Mouse (Mus musculus) testis, postnatal 10 days (tissue): ENCODE measurements at regions not wholly inside any gene's neighbourhood (a gene's known extent, or its start where the extent isn't known, plus 50 kb on each side); places are given as distances from the start of the nearest gene placed in this dataset.

Experiments used
- DNase-seq: peaks from one replicate; pipeline ENCODE4 v3.0.0; 2021; ENCODE audit warnings: low spot score

- DNase-seq: no peak
These were observed 88.0 kb downstream of the Tent5c start for GRCm38 (mm10) chr3:100401080-100401479.

DNA sequence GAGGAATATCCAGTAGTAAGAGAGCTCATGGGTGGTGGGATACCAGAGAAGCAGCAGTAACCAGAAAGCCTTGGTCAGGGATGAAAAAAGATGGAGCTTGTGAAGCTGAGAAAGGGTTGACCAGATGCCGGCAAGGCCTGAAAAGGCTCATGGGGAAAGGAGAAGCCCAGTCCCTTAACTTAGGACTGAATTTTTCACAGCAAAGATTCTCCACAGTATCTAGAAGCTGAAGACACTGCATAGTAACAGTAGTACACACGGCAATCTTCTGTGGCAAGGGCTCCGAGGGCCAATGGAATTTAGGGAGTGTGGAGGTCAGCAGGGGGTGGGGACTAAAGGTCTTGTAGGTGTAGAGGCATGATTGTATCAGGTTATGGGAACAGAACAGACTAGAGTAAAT is 91.6 kb downstream of the Tent5c start:
- no peak for DNase-seq

GRCm38 (mm10) chr3:100394911-100395604 is 94.1 kb downstream of the Tent5c start:
- no peak for DNase-seq

DNA sequence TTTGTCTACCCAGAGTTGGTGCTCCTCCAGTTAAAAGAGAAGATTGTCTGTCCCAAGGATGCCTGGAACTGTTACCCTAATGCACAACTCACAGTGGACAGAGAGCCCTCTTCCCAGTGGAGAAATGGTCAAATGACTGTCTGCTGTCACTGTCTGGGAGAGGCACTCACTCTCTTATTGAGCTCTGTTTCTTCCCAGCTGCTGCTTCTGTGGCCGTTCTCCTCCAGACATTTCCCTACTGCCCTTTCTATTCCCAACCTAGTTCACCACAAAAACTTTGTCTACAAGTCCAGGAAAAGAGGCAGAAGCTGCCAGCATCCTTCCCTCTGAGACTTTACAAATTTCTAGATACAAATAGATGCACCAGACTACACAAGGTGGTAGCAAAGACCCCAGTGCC is 95.2 kb downstream of the Tent5c start:
- no peak for DNase-seq

DNA sequence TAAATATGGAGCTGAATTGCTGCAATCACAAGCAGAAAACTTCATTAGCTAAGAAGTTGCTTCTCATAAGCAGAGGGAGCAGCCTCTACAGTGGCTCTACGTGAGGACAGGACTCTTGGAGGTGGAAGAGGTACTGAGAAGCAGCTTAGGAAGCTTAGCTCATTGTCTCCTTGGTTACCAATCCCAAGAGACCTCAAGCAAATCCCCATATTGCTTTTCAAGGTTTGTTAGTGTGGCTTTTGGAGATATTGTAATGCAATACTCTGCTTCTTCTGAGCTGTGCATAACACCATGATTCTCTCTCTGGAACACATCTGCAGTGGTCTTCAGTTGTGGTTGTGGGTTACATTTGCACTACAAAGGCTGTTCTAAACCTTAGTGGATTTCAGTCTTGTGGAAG is 106.9 kb downstream of the Tent5c start:
- no peak for DNase-seq

DNA sequence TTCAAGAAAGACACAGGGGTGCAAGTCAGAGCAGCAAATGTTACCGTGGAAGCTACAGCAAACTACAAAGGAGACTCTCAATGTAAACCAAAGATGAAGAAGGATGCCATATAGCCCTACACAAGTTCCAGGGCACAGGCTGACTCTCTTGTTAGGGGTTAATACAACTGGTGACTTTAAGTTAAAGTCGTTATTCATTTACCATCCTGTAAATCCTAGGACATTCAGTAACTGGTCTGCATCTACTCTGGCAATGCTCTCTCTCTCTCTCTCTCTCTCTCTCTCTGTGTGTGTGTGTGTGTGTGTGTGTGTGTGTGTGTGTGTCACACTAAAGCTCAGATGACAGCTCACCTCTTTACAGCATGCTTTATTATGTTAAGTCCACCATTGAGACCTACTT is 107.8 kb downstream of the Tent5c start:
- no peak for DNase-seq

GRCm38 (mm10) chr3:100376162-100376561 is 113.0 kb downstream of the Tent5c start:
- no peak for DNase-seq

GRCm38 (mm10) chr3:100366884-100367840 is 122.0 kb downstream of the Tent5c start:
- DNase-seq: no peak

DNA sequence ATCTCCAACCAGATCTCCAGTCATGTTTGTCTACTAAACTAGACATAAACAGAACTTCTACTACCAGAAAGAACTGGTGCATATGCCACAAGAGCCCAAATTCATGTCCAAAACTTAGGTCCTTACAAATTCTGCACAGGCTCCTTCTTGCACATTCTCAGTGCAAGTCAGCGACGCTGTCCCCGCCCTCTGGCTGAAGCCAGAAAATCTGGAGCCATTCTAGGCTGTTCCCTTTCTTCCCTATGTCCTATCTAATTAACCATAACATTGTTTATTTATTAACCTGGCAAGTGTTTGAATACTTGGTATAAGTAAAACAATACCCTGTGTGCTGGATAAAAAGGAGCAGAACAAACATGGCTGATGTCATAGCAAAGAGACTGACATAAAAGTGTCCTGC is 122.7 kb downstream of the Tent5c start:
- no peak for DNase-seq

DNA sequence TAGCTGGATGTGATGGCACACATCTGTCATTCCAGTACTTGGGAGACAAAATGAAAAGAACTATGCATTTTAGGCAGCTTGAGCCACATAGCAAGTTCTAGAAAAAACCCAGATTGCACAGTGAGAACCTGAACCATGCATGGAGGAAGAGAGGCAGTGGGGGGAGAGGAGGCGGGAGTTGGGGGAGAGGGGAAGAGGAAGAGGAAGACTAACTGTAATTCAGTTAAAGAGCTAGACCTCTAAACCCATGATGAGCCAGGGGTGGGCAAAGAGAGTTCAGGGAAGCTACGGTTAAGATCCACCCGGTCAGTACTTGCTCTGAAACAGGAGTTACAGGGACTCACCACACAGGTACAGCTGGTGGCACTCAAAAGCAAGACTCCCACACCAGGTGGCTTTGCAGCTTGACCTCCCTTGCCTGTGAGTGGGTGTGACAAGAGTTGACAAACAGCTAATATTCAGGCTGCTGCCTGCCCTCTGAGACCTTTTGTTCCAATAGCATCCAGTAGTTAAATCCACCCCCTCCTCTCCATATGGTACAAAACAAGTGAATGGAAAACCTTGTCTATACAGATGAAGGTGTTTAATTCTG is 123.7 kb downstream of the Tent5c start:
- no peak for DNase-seq

- DNase-seq: no peak
These were observed 124.4 kb downstream of the Tent5c start for GRCm38 (mm10) chr3:100364706-100365105.

- no peak for DNase-seq
These were observed 126.1 kb downstream of the Tent5c start for GRCm38 (mm10) chr3:100362983-100363382.

- no peak for DNase-seq
These were observed 129.1 kb downstream of the Tent5c start for GRCm38 (mm10) chr3:100360019-100360418.

DNA sequence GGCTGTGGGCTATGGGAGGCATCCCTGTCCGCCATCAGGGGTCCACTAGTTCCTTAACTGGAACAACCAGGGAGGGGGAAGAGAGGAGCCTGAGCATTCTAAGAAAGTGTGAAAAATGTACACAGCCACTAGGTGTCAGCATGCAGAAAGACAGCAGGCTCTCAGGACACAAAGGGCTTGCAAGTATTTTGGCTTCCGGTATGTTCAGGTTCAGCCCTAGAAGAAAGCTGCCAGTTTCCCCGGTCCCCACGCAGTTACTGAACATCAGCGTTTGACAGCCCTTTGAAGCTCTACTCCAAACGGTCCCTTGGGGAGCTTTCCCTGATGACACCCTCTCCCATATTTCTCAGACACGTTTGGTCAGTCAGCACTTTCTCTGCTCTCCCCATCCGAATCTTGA is 130.1 kb downstream of the Tent5c start:
- DNase-seq: peak; percentile 46

DNA sequence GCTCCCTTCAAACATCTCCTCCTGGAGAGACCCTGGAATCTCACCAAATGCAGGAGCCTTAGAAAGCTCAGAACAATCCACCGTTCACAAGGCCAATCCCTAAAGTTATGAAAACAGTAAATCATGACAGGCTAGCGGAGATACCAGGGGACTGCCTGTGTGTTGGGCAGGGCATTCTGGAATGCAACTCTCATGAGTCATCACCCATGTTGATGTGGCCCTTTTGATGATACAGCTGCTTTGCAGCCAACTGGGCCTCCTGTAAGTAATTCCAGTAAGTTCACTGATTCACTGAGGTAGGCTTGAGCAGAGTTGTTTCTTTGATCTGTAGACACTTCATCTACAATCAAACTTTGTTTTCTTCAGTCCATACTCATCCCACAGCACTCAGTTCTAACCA is 155.6 kb downstream of the Tent5c start:
- DNase-seq: no peak

GRCm38 (mm10) chr3:100318357-100318756 is 156.2 kb upstream of the Wdr3 start:
- no peak for DNase-seq

- DNase-seq: no peak
These were observed 125.6 kb upstream of the Wdr3 start for GRCm38 (mm10) chr3:100287818-100288217.

DNA sequence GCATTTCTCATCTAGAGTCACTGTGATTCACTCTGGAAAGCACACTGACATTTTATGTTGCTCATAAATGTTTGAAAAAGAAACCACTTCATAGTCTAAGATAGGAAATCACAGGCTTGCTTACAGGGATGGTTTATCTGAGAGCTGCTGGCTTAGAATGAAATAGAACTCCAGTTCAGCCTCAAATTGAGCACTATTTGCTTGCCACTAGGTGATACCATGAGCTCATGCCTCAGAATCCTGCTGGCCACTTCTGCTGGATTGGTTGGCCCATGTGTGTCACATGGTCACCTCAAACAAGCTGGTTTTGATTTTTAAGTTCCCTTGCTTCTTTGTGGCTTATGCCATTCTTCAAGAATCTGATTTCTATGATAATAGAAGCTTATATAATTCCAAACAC is 104.8 kb upstream of the Wdr3 start:
- no peak for DNase-seq

DNA sequence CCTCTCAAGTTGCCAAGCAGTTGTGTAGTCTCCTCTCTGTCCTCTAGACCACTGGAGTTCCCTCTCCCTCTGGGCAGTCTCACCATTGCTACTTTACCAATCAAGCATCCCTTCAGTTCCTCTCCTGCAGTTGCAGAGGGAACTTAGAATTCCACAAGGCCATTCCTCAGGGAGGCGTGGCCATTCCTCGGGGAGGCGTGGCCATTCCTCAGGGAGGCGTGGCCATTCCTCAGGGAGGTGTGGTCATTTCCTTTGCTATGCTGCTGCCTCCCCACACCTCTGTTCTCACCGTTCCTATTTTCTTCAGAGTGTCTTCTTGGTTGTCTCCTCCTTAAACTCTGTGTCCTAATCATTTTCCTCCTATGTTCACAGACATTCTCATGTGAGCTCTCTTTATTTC is 102.8 kb upstream of the Wdr3 start:
- no peak for DNase-seq
